Mouse (Mus musculus) CH12.LX (cell line): ENCODE results near the gene Stub1. TPM values are rescaled to one million over a fixed set of nuclear protein-coding genes. Genes with fewer than 3 reads are reported as not detected.

ENCODE experiments used
- DNase-seq: peaks from one replicate; pipeline ENCODE4 v3.0.0-alpha.2; 2013; ENCODE audit errors: extremely low read depth
- H3K27ac ChIP-seq: 2 replicates; pipeline ENCODE4 v1.5.1; 2012; ENCODE audit warnings: low read depth, mild to moderate bottlenecking, control low read depth, moderate library complexity; ENCODE audit not compliant: insufficient read depth
- H3K27me3 ChIP-seq: replicated peaks from 2 replicates; pipeline ENCODE3; 2012; ENCODE audit warnings: inconsistent platforms
- H3K36me3 ChIP-seq, 2 experiments: replicated peaks in 1 of 2; 2 replicates each; pipeline versions ENCODE3 to v1.6.1; 2012; ENCODE audit warnings: inconsistent platforms in 1 of 2, low read length in 1 of 2, mild to moderate bottlenecking in 1 of 2, mixed read lengths in 1 of 2, moderate library complexity in 1 of 2; ENCODE audit not compliant: control insufficient read depth in 1 of 2, insufficient read depth in 1 of 2
- H3K4me1 ChIP-seq, 2 experiments: 2 replicates each; pipeline ENCODE4 v1.6.1; 2012; ENCODE audit warnings: inconsistent platforms in 1 of 2, moderate library complexity in 1 of 2; ENCODE audit not compliant: insufficient read depth in 2 of 2, control insufficient read depth in 1 of 2
- H3K4me2 ChIP-seq: 2 replicates; pipeline ENCODE4 v1.6.1; 2012; ENCODE audit warnings: low read depth, mild to moderate bottlenecking, control low read depth; ENCODE audit not compliant: poor library complexity, insufficient read depth, severe bottlenecking
- H3K4me3 ChIP-seq, 3 experiments: fragments of 150-350 bp in 1 of 3; sonication (generic) in 1 of 3; replicated peaks in 1 of 3; 2 replicates each; pipeline versions ENCODE3 to v1.5.1; 2011 to 2012; ENCODE audit warnings: low read depth in 2 of 3, low read length in 2 of 3, mild to moderate bottlenecking in 2 of 3, moderate library complexity in 2 of 3, control low read depth in 1 of 3, improper control_type of control experiment in 1 of 3, inconsistent platforms in 1 of 3, mixed read lengths in 1 of 3; ENCODE audit not compliant: poor library complexity in 1 of 3
- H3K79me2 ChIP-seq: replicated peaks from 2 replicates; pipeline ENCODE4 v1.6.1; 2012; ENCODE audit warnings: mild to moderate bottlenecking, moderate library complexity; ENCODE audit not compliant: control insufficient read depth, poor library complexity, insufficient read depth, severe bottlenecking; ENCODE audit errors: extremely low read depth
- H3K9ac ChIP-seq: 2 replicates; pipeline ENCODE4 v1.6.1; 2012; ENCODE audit warnings: low read depth, mild to moderate bottlenecking, control low read depth, moderate library complexity; ENCODE audit not compliant: insufficient read depth
- H3K9me3 ChIP-seq: replicated peaks from 2 replicates; pipeline ENCODE3; 2012; ENCODE audit warnings: low read length, inconsistent platforms, mixed read lengths
- CHD1 ChIP-seq: IDR thresholded peaks from 2 replicates; pipeline ENCODE4 v1.6.1; 2012; ENCODE audit warnings: low read depth, low read length, improper control_type of control experiment, inconsistent platforms
- CHD2 ChIP-seq: IDR thresholded peaks from 2 replicates; pipeline ENCODE4 v1.6.1; 2011; ENCODE audit warnings: low read length, improper control_type of control experiment
- CTCF ChIP-seq, 2 experiments: IDR thresholded peaks in 1 of 2; conservative IDR thresholded peaks in 1 of 2; 2 replicates each; pipeline ENCODE4 v1.5.1; 2011 to 2012; ENCODE audit warnings: low read depth in 2 of 2, low read length in 2 of 2, improper control_type of control experiment in 1 of 2, inconsistent platforms in 1 of 2, mild to moderate bottlenecking in 1 of 2, moderate library complexity in 1 of 2
- E2F4 ChIP-seq: IDR thresholded peaks from 2 replicates; pipeline ENCODE4 v1.6.1; 2011; ENCODE audit warnings: low read depth, low read length, improper control_type of control experiment; ENCODE audit not compliant: insufficient replicate concordance
- ELF1 ChIP-seq: IDR thresholded peaks from 2 replicates; pipeline ENCODE4 v1.6.1; 2014; ENCODE audit warnings: low read depth, mild to moderate bottlenecking, inconsistent platforms, low read length, improper control_type of control experiment
- EP300 ChIP-seq: IDR thresholded peaks from 2 replicates; pipeline ENCODE4 v1.6.1; 2011; ENCODE audit warnings: low read length, improper control_type of control experiment
- HCFC1 ChIP-seq: IDR thresholded peaks from 2 replicates; pipeline ENCODE4 v1.6.1; 2012; ENCODE audit warnings: low read depth, mild to moderate bottlenecking, inconsistent platforms, low read length, improper control_type of control experiment
- IRF4 ChIP-seq: IDR thresholded peaks from 2 replicates; pipeline ENCODE4 v1.6.1; 2014; ENCODE audit warnings: low read depth, mild to moderate bottlenecking, inconsistent platforms, low read length, improper control_type of control experiment
- JUN ChIP-seq: IDR thresholded peaks from 2 replicates; pipeline ENCODE4 v1.6.1; 2011; ENCODE audit warnings: low read depth, mild to moderate bottlenecking, low read length, improper control_type of control experiment, moderate library complexity; ENCODE audit not compliant: insufficient read depth
- MAFK ChIP-seq: IDR thresholded peaks from 2 replicates; pipeline ENCODE4 v1.6.1; 2011; ENCODE audit warnings: low read length, improper control_type of control experiment; ENCODE audit not compliant: insufficient replicate concordance
- MAX ChIP-seq: IDR thresholded peaks from 2 replicates; pipeline ENCODE4 v1.6.1; 2011; ENCODE audit warnings: low read length, improper control_type of control experiment
- MAZ ChIP-seq: IDR thresholded peaks from 2 replicates; pipeline ENCODE4 v1.6.1; 2012; ENCODE audit warnings: low read depth, mild to moderate bottlenecking, inconsistent platforms, low read length, improper control_type of control experiment, moderate library complexity
- MEF2A ChIP-seq: IDR thresholded peaks from 2 replicates; pipeline ENCODE4 v1.6.1; 2014; ENCODE audit warnings: low read depth, mild to moderate bottlenecking, inconsistent platforms, low read length, improper control_type of control experiment, borderline replicate concordance
- MXI1 ChIP-seq: IDR thresholded peaks from 2 replicates; pipeline ENCODE4 v1.6.1; 2011; ENCODE audit warnings: mild to moderate bottlenecking, low read depth, low read length, improper control_type of control experiment
- NELFE ChIP-seq: IDR thresholded peaks from 2 replicates; pipeline ENCODE4 v1.6.1; 2011; ENCODE audit warnings: low read depth, low read length, improper control_type of control experiment
- NRF1 ChIP-seq: IDR thresholded peaks from 2 replicates; pipeline ENCODE4 v1.6.1; 2014; ENCODE audit warnings: low read depth, mild to moderate bottlenecking, inconsistent platforms, low read length, improper control_type of control experiment, moderate library complexity
- PAX5 ChIP-seq: IDR thresholded peaks from 2 replicates; pipeline ENCODE4 v1.6.1; 2012; ENCODE audit warnings: low read length, inconsistent platforms, mixed read lengths
- POLR2AphosphoS2 ChIP-seq: IDR thresholded peaks from 2 replicates; pipeline ENCODE4 v1.6.1; 2011; ENCODE audit warnings: low read depth, low read length, improper control_type of control experiment
- RAD21 ChIP-seq: IDR thresholded peaks from 2 replicates; pipeline ENCODE4 v1.6.1; 2011; ENCODE audit warnings: low read depth, mild to moderate bottlenecking, low read length, improper control_type of control experiment, moderate library complexity
- SIN3A ChIP-seq: IDR thresholded peaks from 2 replicates; pipeline ENCODE4 v1.6.1; 2012; ENCODE audit warnings: low read length, improper control_type of control experiment, inconsistent platforms
- TBP ChIP-seq: conservative IDR thresholded peaks from 2 replicates; pipeline ENCODE4 v1.6.1; 2011; ENCODE audit warnings: low read depth, low read length, improper control_type of control experiment
- TCF12 ChIP-seq: IDR thresholded peaks from 2 replicates; pipeline ENCODE4 v1.6.1; 2014; ENCODE audit warnings: low read depth, mild to moderate bottlenecking, inconsistent platforms, low read length, improper control_type of control experiment
- UBTF ChIP-seq: IDR thresholded peaks from 2 replicates; pipeline ENCODE4 v1.6.1; 2012; ENCODE audit warnings: low read depth, mild to moderate bottlenecking, inconsistent platforms, low read length, improper control_type of control experiment, moderate library complexity
- ZC3H11A ChIP-seq: IDR thresholded peaks from 2 replicates; pipeline ENCODE4 v1.6.1; 2012; ENCODE audit warnings: low read depth, mild to moderate bottlenecking, inconsistent platforms, low read length, improper control_type of control experiment
- ZKSCAN1 ChIP-seq: IDR thresholded peaks from 2 replicates; pipeline ENCODE4 v1.6.1; 2012; ENCODE audit warnings: low read depth, inconsistent platforms, low read length, improper control_type of control experiment, borderline replicate concordance
- ZNF384 ChIP-seq: IDR thresholded peaks from 2 replicates; pipeline ENCODE4 v1.6.1; 2012; ENCODE audit warnings: low read depth, low read length, improper control_type of control experiment, inconsistent platforms
- dilution Hi-C: fragments of 300-500 bp; cut with MboI; formaldehyde crosslinking; loops from 2 replicates; pipeline ENCODE4 v1.14.3; 2020; ENCODE audit warnings: low sequenced_read_pairs; ENCODE audit not compliant: extremely low pct_unique_long_range_greater_than_20kb, extremely low pct_ligation_motif_present
- in situ Hi-C: fragments of 300-500 bp; cut with MboI; formaldehyde crosslinking; loops from 3 replicates; pipeline ENCODE4 v1.14.3; 2019; ENCODE audit warnings: low sequenced_read_pairs, low pct_ligation_motif_present, low pct_unique_long_range_greater_than_20kb, mixed read lengths
- polyA plus RNA-seq: library from polyadenylated mRNA; unstranded; fragments of >175 nt; gene quantifications from 2 replicates; pipeline ENCODE4 v1.2.1, GENCODE M21; 2012; ENCODE audit warnings: low read depth; ENCODE audit not compliant: insufficient read length
- total RNA-seq, 2 experiments: library from RNA; depleted of rRNA; stranded (reverse); fragments of 300-350 nt in 1 of 2; fragments of >200 nt in 1 of 2; gene quantifications; 2 replicates each; pipeline ENCODE4 v1.2.3; 2012 to 2014

Stub1 gene
- total and polyA plus RNA-seq, 3 experiments, result 62.9 to 98.3 (median 84.8) TPM

DNA sequence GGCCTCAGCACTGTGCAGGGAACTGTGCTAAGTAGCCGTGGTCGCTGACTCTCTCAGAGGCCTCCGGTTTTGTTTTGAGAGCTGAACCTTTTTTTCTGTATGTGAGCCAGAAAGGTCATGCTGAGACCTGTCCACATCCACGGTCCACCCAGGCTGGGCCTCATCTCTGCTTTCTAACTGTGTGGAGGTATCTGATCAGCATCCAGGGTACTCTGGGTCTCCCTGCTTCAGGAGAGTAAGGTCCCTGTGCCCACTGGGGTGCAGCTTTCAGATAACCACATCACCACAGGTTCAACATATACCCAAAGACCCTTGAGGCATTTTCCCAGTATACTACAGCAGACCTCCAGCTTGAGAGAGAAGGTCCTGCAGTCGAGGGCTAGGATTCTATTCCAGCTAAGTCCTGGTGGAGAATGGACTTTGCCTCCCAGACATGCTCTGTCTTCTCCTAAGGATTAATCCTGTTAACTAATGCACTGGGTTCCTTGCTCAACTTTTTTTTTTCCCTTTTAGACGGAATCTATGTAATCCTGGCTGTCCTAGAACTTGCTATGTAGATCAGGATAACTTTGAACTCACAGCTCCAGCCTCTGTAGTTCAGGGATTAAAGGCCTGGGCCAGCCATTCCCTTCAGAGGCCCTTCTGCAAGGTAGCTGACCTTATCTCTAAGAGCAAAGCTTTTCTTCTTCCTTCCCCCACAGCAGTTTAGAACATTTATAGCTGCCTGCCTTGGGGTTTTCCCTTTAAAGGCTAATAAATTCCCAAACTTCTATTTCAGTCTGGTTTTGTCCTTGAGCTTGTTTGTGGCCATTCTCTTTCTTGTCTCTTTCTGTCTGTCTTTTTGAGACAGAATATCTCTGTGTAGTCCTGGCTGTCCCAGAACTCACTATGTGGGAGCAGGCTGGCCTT, 28.8 kb upstream of the Stub1 start:
- DNase-seq, result no peak
- no peaks in the 10 kb centered on the region for H3K9me3 ChIP-seq
- peak overlapping the region; percentile 38 for H3K27ac ChIP-seq
- peak overlapping the region; percentile 78 for H3K9ac ChIP-seq
- TF ChIP-seq EP300 (0 out of 2 replicates have a peak, but pooled peaks have one; percentile 24), CHD1 (peak; percentile 90; the same call in 1 of the 2 replicates), TBP (0 out of 2 replicates have a peak, but pooled peaks have one; percentile 18), CHD2 (peak; percentile 33; the same call in 1 of the 2 replicates), TCF12 (0 out of 2 replicates have a peak, but pooled peaks have one; percentile 30), MEF2A (peak; percentile 68; the same call in 1 of the 2 replicates), MAX (0 out of 2 replicates have a peak, but pooled peaks have one; percentile 18), UBTF (no peak), ZNF384 (no peak), MXI1 (no peak), PAX5 (no peak), ZKSCAN1 (no peak), MAZ (0 out of 2 replicates have a peak, but pooled peaks have one; percentile 25), IRF4 (0 out of 2 replicates have a peak, but pooled peaks have one; percentile 25)
- no peaks in the 10 kb centered on the region for H3K79me2 ChIP-seq
- dilution Hi-C loops, result no loop called here
- peaks cover 21% of the 10 kb centered on the region for H3K27me3 ChIP-seq
- in situ Hi-C loops, result no loop called here
- peaks cover 9 to 25% of the 10 kb centered on the region in 2 experiments for H3K4me1 ChIP-seq
- H3K4me2 ChIP-seq, result peak overlapping the region; percentile 64
- peaks cover 4 to 15% of the 10 kb centered on the region in 2 experiments for H3K36me3 ChIP-seq
- peak overlapping the region; percentile 70 to 86 (median 80) for H3K4me3 ChIP-seq

- dilution Hi-C loops (no loop called here), in situ Hi-C loops (no loop called here)
- H3K9me3 ChIP-seq, result no peaks in the 10 kb centered on the region
- H3K4me3 ChIP-seq, result peak within 1 kb of the TSS; percentile 70 to 86 (median 80)
- H3K27me3 ChIP-seq, result peaks cover 13% of the 10 kb centered on the region
- peak; percentile 92 for DNase-seq
- H3K27ac ChIP-seq, result peak within 1 kb of the TSS; percentile 38
- peak within 1 kb of the TSS; percentile 64 for H3K4me2 ChIP-seq
- peak within 1 kb of the TSS; percentile 80 for H3K9ac ChIP-seq
- H3K79me2 ChIP-seq, result no peaks in the 10 kb centered on the region
- peaks cover 6 to 19% of the 10 kb centered on the region in 2 experiments for H3K36me3 ChIP-seq
- H3K4me1 ChIP-seq, result peaks cover 9 to 25% of the 10 kb centered on the region in 2 experiments
- TF ChIP-seq ZC3H11A, result no peak
- TF ChIP-seq ELF1, result peak; percentile 76; the same call in 1 of the 2 replicates
- TF ChIP-seq NRF1, result peak; percentile 54; the same call in 1 of the 2 replicates
- TF ChIP-seq EP300, result no peak
- TF ChIP-seq E2F4, result peak; percentile 71; the same call in 1 of the 2 replicates
- TF ChIP-seq MAFK, result no peak
- peak; percentile 51; the same call in 1 of the 2 replicates for TF ChIP-seq TCF12
- TF ChIP-seq SIN3A, result peak; percentile 94
- TF ChIP-seq POLR2AphosphoS2, result no peak
- no peak for TF ChIP-seq RAD21
- TF ChIP-seq MEF2A, result 0 out of 2 replicates have a peak, but pooled peaks have one; percentile 40
- no peak for TF ChIP-seq CTCF (conservative IDR thresholded peaks at IDR 0.05 in 1 of 2, IDR thresholded peaks at IDR 0.05 in 1 of 2; ENCODE audit: low read depth in 2 of 2, low read length in 2 of 2)
- peak; percentile 84 for TF ChIP-seq HCFC1
- 0 out of 2 replicates have a peak, but pooled peaks have one; percentile 25 for TF ChIP-seq UBTF
- peak; percentile 54; the same call in 1 of the 2 replicates for TF ChIP-seq NELFE
- TF ChIP-seq JUN, result no peak
- TF ChIP-seq MXI1, result peak; percentile 99
- no peak; the same call in 1 of the 2 replicates for TF ChIP-seq MAX
These were observed 27.9 kb upstream of the Stub1 start, which contains the start of gene Wdr90 for GRCm38 (mm10) chr17:25860832-25861703. Wdr90 (minus strand) TSS chr17:25861501.
